Mouse (Mus musculus) lung, embryonic 15.5 days (tissue): ENCODE measurements around the gene Tbc1d24. TPM values are rescaled to one million over a fixed set of nuclear protein-coding genes. Genes with fewer than 3 reads are reported as not detected.

Experiments used
- ATAC-seq: fragments of 200-750 bp; cut with Nextera tagmentation; 2 replicates; pipeline ENCODE4 v1.8.0; 2017; ENCODE audit warnings: moderate number of reproducible peaks, borderline replicate concordance; ENCODE audit not compliant: low FRiP score, low TSS enrichment; ENCODE audit errors: extremely low read depth
- H3K27ac ChIP-seq: fragments of 300-500 bp; sonication (generic); 2 replicates; pipeline ENCODE4 v1.5.1; 2015; ENCODE audit warnings: moderate library complexity, mild to moderate bottlenecking, inconsistent platforms
- H3K27me3 ChIP-seq: fragments of 300-500 bp; sonication (generic); 2 replicates; pipeline ENCODE4 v1.6.1; 2015; ENCODE audit warnings: inconsistent platforms
- H3K36me3 ChIP-seq: fragments of 300-500 bp; sonication (generic); 2 replicates; pipeline ENCODE4 v1.6.1; 2015; ENCODE audit warnings: inconsistent platforms
- H3K4me1 ChIP-seq: fragments of 300-500 bp; sonication (generic); 2 replicates; pipeline ENCODE4 v1.6.1; 2015; ENCODE audit warnings: inconsistent platforms
- H3K4me2 ChIP-seq: fragments of 300-500 bp; sonication (generic); 2 replicates; pipeline ENCODE4 v1.6.1; 2015; ENCODE audit warnings: inconsistent platforms, mild to moderate bottlenecking, moderate library complexity
- H3K4me3 ChIP-seq: fragments of 300-500 bp; sonication (generic); 2 replicates; pipeline ENCODE4 v1.5.1; 2015; ENCODE audit warnings: mild to moderate bottlenecking, inconsistent platforms
- H3K9ac ChIP-seq: fragments of 300-500 bp; sonication (generic); 2 replicates; pipeline ENCODE4 v1.6.1; 2015; ENCODE audit warnings: inconsistent platforms
- H3K9me3 ChIP-seq: fragments of 300-500 bp; sonication (generic); 2 replicates; pipeline ENCODE4 v1.6.1; 2016; ENCODE audit warnings: inconsistent platforms
- WGBS: fragments of 180-500 bp; shearing (Covaris S2); methylation state at CpG from one replicate; pipeline ENCODE4 v1.1.7; 2015; 5-methylcytosine and 5-hydroxymethylcytosine counted together
- polyA plus RNA-seq: library from polyadenylated mRNA; unstranded; fragments of >200 nt; fragmentation: Nextera tagmentation; extraction: Ambion mirVana; gene quantifications from 2 replicates; pipeline ENCODE4 v1.2.1, GENCODE M21; 2015

Tbc1d24 gene
- polyA plus RNA-seq, 1 experiment from 2014 or later, result 4.7 TPM

DNA sequence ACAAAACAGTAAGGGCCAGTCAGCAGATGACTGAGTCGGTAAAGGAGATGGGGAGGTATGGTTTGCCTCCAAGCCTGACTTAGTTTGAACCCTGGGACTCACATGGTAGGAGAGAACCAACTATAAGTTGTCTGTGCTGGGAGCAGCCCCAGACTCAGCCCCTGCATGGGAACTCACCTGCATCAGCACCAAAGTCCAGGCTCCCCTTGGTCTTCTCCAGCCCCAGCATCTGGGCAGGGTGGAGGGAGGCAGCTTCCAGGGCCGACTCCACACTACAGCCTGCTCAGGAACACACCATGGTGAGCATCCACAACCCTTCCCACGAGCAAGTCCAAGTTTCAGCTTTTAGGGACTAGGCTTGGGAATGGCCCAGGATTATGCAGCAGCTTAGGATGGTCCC, 49.0 kb downstream of the Tbc1d24 start:
- no peak overlapping the region for H3K4me3 ChIP-seq
- H3K9ac ChIP-seq, result no peak overlapping the region
- peaks cover 12% of the 10 kb centered on the region for H3K4me1 ChIP-seq
- WGBS, result 78% methylated on average over 3 of the region's 3 CpGs
- no peak for ATAC-seq
- H3K4me2 ChIP-seq, result no peak overlapping the region
- H3K36me3 ChIP-seq, result no peaks in the 10 kb centered on the region
- no peaks in the 10 kb centered on the region for H3K9me3 ChIP-seq
- no peak overlapping the region for H3K27ac ChIP-seq
- H3K27me3 ChIP-seq, result no peaks in the 10 kb centered on the region

GRCm38 (mm10) chr17:24155742-24156141, 49.6 kb downstream of the Tbc1d24 start:
- 95% methylated on average over 9 of the region's 9 CpGs for WGBS
- no peak for ATAC-seq

DNA sequence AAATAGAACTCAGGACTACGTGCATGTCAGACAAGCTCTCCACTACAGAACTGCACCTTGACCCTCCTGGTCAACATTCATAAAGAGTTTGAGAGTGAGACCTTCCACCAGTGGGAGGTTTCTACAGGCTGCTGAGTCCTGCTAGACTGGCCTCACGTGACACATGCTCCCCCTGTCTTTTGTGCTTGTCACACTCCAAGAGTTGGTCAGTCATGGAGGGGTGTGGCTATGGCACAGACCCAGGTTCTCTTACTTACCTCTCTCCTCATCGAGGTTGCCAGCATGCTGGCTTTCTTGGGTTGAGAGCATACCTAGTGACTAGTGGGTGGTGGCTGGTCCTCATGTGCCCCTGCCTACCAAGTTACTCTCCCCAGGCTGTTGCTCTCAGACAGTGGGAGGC, 50.9 kb downstream of the Tbc1d24 start:
- Histone ChIP-seq H3K4me2 (no peak overlapping the region), H3K36me3 (no peaks in the 10 kb centered on the region), H3K4me1 (peaks cover 15% of the 10 kb centered on the region), H3K4me3 (no peak overlapping the region), H3K27ac (no peak overlapping the region), H3K9ac (no peak overlapping the region), H3K27me3 (no peaks in the 10 kb centered on the region), H3K9me3 (no peaks in the 10 kb centered on the region)
- no peak for ATAC-seq
- 62% methylated on average over 3 of the region's 3 CpGs for WGBS

More at GRCm38 (mm10) chr17:24155742-24156141, 49.6 kb downstream of the Tbc1d24 start:
- no peak overlapping the region for H3K9ac ChIP-seq
- H3K4me1 ChIP-seq, result peaks cover 15% of the 10 kb centered on the region
- no peak overlapping the region for H3K4me3 ChIP-seq
- no peaks in the 10 kb centered on the region for H3K36me3 ChIP-seq
- H3K4me2 ChIP-seq, result no peak overlapping the region
- H3K9me3 ChIP-seq, result no peaks in the 10 kb centered on the region
- H3K27me3 ChIP-seq, result no peaks in the 10 kb centered on the region
- H3K27ac ChIP-seq, result no peak overlapping the region

GRCm38 (mm10) chr17:24151890-24152563, 53.3 kb downstream of the Tbc1d24 start:
- Histone ChIP-seq H3K4me1 (peaks cover 15% of the 10 kb centered on the region), H3K36me3 (no peaks in the 10 kb centered on the region), H3K9me3 (no peaks in the 10 kb centered on the region), H3K4me2 (peak overlapping the region; percentile 90), H3K9ac (peak overlapping the region; percentile 49), H3K27me3 (no peaks in the 10 kb centered on the region), H3K4me3 (peak overlapping the region; percentile 45), H3K27ac (no peak overlapping the region)
- WGBS, result under 1% methylated on average over 26 of the region's 26 CpGs
- ATAC-seq, result peak; percentile 87

DNA sequence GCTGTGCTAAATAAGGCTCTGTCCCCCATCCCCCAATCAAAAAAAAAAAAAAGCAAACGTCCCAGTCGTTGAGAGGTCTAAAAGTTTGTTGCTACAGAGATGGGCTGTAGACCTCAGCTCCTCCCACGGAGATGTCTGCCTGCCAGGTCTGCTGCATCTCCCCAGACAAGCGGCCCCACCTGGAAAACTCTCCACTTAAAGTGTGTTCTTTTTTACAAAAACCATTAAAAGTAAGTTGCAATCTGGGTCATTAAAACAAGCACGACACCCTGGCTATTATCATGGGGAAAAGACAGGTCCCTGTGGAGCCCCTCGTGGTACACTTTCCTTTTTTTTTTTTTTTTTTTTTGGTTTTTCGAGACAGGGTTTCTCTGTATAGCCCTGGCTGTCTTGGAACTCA, 54.0 kb downstream of the Tbc1d24 start:
- Histone ChIP-seq H3K4me3 (peak overlapping the region; percentile 45), H3K4me1 (peaks cover 15% of the 10 kb centered on the region), H3K27ac (no peak overlapping the region), H3K36me3 (no peaks in the 10 kb centered on the region), H3K4me2 (peak overlapping the region; percentile 90), H3K9me3 (no peaks in the 10 kb centered on the region), H3K9ac (peak overlapping the region; percentile 49; the same call in 1 of the 2 replicates), H3K27me3 (no peaks in the 10 kb centered on the region)
- ATAC-seq, result no peak
- 20% methylated on average over 7 of the region's 7 CpGs for WGBS

GRCm38 (mm10) chr17:24150824-24151223, 54.5 kb downstream of the Tbc1d24 start, which contains the start of gene Pdpk1:
Gene Pdpk1 (minus strand): TSS chr17:24150924.
- peak within 1 kb of the TSS; percentile 49 for H3K9ac ChIP-seq
- no peak for ATAC-seq
- H3K27ac ChIP-seq, result no peak within 1 kb of the TSS
- H3K27me3 ChIP-seq, result no peaks in the 10 kb centered on the region
- H3K4me3 ChIP-seq, result peak within 1 kb of the TSS; percentile 45
- 71% methylated on average over 2 of the region's 2 CpGs for WGBS
- H3K36me3 ChIP-seq, result no peaks in the 10 kb centered on the region
- H3K4me2 ChIP-seq, result peak within 1 kb of the TSS; percentile 90
- H3K9me3 ChIP-seq, result no peaks in the 10 kb centered on the region
- H3K4me1 ChIP-seq, result peaks cover 15% of the 10 kb centered on the region

- Histone ChIP-seq H3K9ac (no peak overlapping the region), H3K9me3 (no peaks in the 10 kb centered on the region), H3K4me3 (no peak overlapping the region), H3K36me3 (no peaks in the 10 kb centered on the region), H3K4me1 (peaks cover 15% of the 10 kb centered on the region), H3K27me3 (no peaks in the 10 kb centered on the region), H3K4me2 (no peak overlapping the region), H3K27ac (no peak overlapping the region)
- ATAC-seq, result no peak
- WGBS, result 83% methylated on average over 7 of the region's 7 CpGs
These were observed 55.9 kb downstream of the Tbc1d24 start for GRCm38 (mm10) chr17:24149421-24149820.

- Histone ChIP-seq H3K9ac (no peak overlapping the region), H3K9me3 (no peaks in the 10 kb centered on the region), H3K27me3 (no peaks in the 10 kb centered on the region), H3K27ac (no peak overlapping the region), H3K4me1 (peaks cover 24% of the 10 kb centered on the region), H3K4me3 (no peak overlapping the region), H3K4me2 (no peak overlapping the region), H3K36me3 (no peaks in the 10 kb centered on the region)
- WGBS, result 34% methylated on average over 2 of the region's 2 CpGs
- no peak for ATAC-seq
These were observed 62.5 kb downstream of the Tbc1d24 start for GRCm38 (mm10) chr17:24142897-24143296.

GRCm38 (mm10) chr17:24141425-24141920, 63.9 kb downstream of the Tbc1d24 start:
- ATAC-seq, result peak; percentile 98
- H3K4me3 ChIP-seq, result peak overlapping the region; percentile 77
- peak overlapping the region; percentile 84 for H3K4me2 ChIP-seq
- peak overlapping the region; percentile 74 for H3K27ac ChIP-seq
- peaks cover 30% of the 10 kb centered on the region for H3K4me1 ChIP-seq
- under 1% methylated on average over 56 of the region's 57 CpGs for WGBS
- no peaks in the 10 kb centered on the region for H3K9me3 ChIP-seq
- no peaks in the 10 kb centered on the region for H3K27me3 ChIP-seq
- no peaks in the 10 kb centered on the region for H3K36me3 ChIP-seq
- peak overlapping the region; percentile 83 for H3K9ac ChIP-seq

DNA sequence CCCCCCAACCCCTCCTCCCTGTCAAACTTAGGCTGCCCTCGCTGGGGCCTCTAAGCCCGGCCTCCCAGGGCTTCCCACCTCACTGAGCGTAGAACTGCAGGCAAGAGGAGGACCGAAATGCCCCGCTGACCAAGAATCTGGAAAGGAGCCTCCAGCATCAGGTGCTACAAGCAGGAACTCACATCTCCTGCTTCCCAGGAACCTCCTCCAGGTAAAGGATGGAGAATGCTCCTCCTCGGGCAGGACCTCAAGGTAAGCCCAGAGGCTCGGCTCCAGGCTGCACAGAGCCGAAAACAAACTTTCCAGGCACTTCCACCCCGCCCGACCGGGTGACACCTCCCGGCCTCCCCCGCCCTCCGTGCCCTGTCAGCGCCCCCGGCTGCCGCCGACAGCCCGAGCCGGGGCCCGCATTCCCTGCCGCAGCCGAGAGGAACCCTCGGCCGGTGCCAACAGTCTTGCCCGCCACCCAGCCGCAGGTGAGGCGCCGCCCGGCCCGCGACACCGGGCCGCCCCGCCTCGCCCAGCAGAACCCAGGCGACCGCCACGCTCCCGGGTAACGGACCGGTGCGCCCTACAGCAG, 64.4 kb downstream of the Tbc1d24 start:
- Histone ChIP-seq H3K27me3 (no peaks in the 10 kb centered on the region), H3K4me1 (peaks cover 30% of the 10 kb centered on the region), H3K9ac (peak overlapping the region; percentile 83), H3K36me3 (no peaks in the 10 kb centered on the region), H3K4me2 (peak overlapping the region; percentile 81), H3K4me3 (peak overlapping the region; percentile 77), H3K27ac (peak overlapping the region; percentile 74), H3K9me3 (no peaks in the 10 kb centered on the region)
- ATAC-seq, result peak; percentile 46
- WGBS, result under 1% methylated on average over 41 of the region's 43 CpGs

DNA sequence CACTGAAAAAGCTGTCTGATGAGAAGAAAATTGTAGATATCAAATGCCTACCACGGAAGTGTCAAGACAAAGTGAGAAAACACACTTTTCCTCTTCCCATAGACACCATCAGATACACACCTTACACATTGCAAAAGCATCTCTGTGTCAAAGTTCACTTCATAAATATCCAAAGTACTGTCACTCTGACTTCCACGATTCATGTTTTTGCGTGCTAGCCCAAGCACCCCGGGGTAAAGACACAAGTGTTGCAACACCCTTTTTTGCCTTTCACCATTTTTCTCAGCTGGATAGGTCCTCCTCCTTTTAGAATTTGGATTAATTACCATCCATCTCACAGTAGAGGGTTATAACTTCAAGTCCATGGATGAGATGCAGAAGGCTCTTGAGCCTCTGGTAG, 65.4 kb downstream of the Tbc1d24 start:
- Histone ChIP-seq H3K4me2 (peak overlapping the region; percentile 81), H3K9me3 (no peaks in the 10 kb centered on the region), H3K9ac (peak overlapping the region; percentile 83), H3K27me3 (no peaks in the 10 kb centered on the region), H3K4me1 (peaks cover 30% of the 10 kb centered on the region), H3K36me3 (no peaks in the 10 kb centered on the region), H3K27ac (no peak overlapping the region), H3K4me3 (peak overlapping the region; percentile 77)
- ATAC-seq, result no peak
- WGBS, result 78% methylated on average over 4 of the region's 4 CpGs

DNA sequence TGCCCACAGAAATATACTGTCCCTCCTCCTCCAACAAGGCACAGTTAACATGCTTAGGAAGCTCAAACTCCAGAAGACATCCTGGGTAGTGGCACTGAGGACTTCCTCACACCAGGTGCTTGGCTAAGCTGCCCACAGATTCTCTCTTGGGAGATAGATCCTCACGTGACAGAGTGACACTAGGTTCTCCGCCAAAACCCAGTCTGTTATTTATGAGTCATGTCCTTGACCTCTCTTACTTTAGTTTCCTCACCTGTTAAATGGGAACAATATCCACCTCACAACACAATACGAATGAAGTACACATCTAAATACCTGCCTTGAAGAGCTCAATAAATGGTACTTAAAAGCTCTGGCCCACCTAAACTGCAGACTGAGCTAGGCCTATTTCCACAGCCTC, 66.1 kb downstream of the Tbc1d24 start:
- ATAC-seq, result no peak
- H3K27ac ChIP-seq, result no peak overlapping the region
- no peak overlapping the region for H3K4me2 ChIP-seq
- no peaks in the 10 kb centered on the region for H3K36me3 ChIP-seq
- H3K4me1 ChIP-seq, result peaks cover 30% of the 10 kb centered on the region
- H3K9me3 ChIP-seq, result no peaks in the 10 kb centered on the region
- H3K27me3 ChIP-seq, result no peaks in the 10 kb centered on the region
- WGBS, result 77% methylated on average over 3 of the region's 3 CpGs
- H3K4me3 ChIP-seq, result no peak overlapping the region
- no peak overlapping the region for H3K9ac ChIP-seq
